Comparison of ENCODE assay signal across 8 mouse cellular contexts in the genomic region with DNA sequence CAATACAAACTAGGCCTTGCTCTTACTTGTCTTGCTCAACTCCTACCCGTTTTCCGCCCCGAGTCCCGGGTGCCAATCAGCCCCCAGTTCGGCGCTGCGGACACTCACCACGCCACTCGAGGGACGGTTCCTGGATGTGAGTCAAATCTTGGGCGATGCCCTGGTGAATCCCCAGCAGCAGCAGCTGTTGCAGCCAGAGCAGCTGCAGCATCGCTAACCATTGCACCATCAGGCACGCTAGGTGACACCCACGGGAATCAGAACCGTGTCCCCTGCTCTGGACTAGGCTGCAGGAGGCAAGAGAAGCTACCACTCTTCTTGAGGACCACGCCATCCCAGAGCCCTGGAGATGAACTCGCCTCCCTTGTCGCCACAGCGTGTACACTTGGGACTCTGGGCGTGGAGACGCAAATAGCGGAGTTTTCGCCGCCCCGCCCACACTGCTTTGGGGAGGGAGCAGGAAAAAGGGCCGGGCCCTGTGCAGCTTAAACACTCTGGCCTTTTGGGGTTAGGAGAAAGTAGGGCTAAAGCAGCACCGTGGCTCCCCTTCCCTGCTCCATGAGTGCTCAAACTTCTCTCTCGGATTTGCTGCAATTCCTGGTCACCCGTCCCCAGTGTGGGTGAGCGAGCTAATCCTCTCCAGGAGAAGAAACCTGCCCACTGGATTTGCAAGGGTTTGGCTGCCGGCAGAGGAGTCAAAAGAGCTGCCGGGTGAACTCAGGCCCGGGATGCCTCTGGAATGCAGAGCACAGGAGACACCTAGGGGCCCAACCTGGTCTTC. TPM values are rescaled to one million over a fixed set of nuclear protein-coding genes. Genes with fewer than 3 reads are reported as not detected.
DNase-seq lines count a peak whose midpoint lies in the region; ATAC-seq and TF ChIP-seq lines count a peak whose summit lies in the region.

Pla2r1 (minus strand) TSS at position 407 of the 781 bp plus-strand sequence.

- peak; percentile 15; the same call in 1 of the 2 replicates for TF ChIP-seq CTCF in small intestine, adult 2 months (IDR thresholded peaks at IDR 0.05; ENCODE audit: extremely low read depth, insufficient read length, insufficient replicate concordance, low read depth, low read length)

- WGBS in embryonic facial prominence, embryonic 15.5 days: 2% methylated on average over 33 of the region's 33 CpGs
- 5% methylated on average over 33 of the region's 33 CpGs for WGBS in heart, embryonic 16.5 days
- WGBS in macrophage (ENCODE audit: missing documents): 23% methylated on average over 33 of the region's 33 CpGs
- WGBS in small intestine, adult 2 months: 10% methylated on average over 33 of the region's 33 CpGs

- peaks cover 16% of the 10 kb centered on the region for H3K4me1 ChIP-seq in embryonic facial prominence, embryonic 15.5 days
- peaks cover 16% of the 10 kb centered on the region for H3K4me1 ChIP-seq in heart, embryonic 16.5 days (ENCODE audit: control insufficient read depth, insufficient read depth, low read length)
- peaks cover 5% of the 10 kb centered on the region for H3K4me1 ChIP-seq in small intestine, adult 2 months (ENCODE audit: control insufficient read depth, insufficient read depth, insufficient read length, low read length)

- H3K9me3 ChIP-seq in embryonic facial prominence, embryonic 15.5 days (replicated peaks): no peaks in the 10 kb centered on the region
- no peaks in the 10 kb centered on the region for H3K9me3 ChIP-seq in heart, embryonic 16.5 days (replicated peaks; ENCODE audit: control insufficient read depth, low read length)

- H3K36me3 ChIP-seq in embryonic facial prominence, embryonic 15.5 days: no peaks in the 10 kb centered on the region
- no peaks in the 10 kb centered on the region for H3K36me3 ChIP-seq in heart, embryonic 16.5 days (ENCODE audit: control insufficient read depth, insufficient read depth)
- no peaks in the 10 kb centered on the region for H3K36me3 ChIP-seq in macrophage (ENCODE audit: inconsistent target)
- H3K36me3 ChIP-seq in small intestine, adult 2 months (ENCODE audit: control insufficient read depth, insufficient read depth, low read length): no peaks in the 10 kb centered on the region

- peak within 1 kb of the TSS; percentile 15 for H3K9ac ChIP-seq in embryonic facial prominence, embryonic 15.5 days
- H3K9ac ChIP-seq in heart, embryonic 16.5 days (ENCODE audit: low read length): peak within 1 kb of the TSS; percentile 57

- no peak for TF ChIP-seq POLR2A in small intestine, adult 2 months (IDR thresholded peaks at IDR 0.05; ENCODE audit: low read depth, low read length)

- H3K4me3 ChIP-seq in embryonic facial prominence, embryonic 15.5 days (replicated peaks): peak within 1 kb of the TSS; percentile 48
- peak within 1 kb of the TSS; percentile 49 for H3K4me3 ChIP-seq in heart, embryonic 16.5 days (ENCODE audit: low read length)
- H3K4me3 ChIP-seq in macrophage (ENCODE audit: inconsistent target): peak within 1 kb of the TSS; percentile 3; the same call in 1 of the 2 replicates
- H3K4me3 ChIP-seq in small intestine, adult 2 months (ENCODE audit: low read depth, low read length): peak within 1 kb of the TSS; percentile 62

- peak within 1 kb of the TSS; percentile 90 for H3K4me2 ChIP-seq in embryonic facial prominence, embryonic 15.5 days (replicated peaks)
- H3K4me2 ChIP-seq in heart, embryonic 16.5 days (ENCODE audit: low read depth, low read length): peak within 1 kb of the TSS; percentile 85

- no peak within 1 kb of the TSS for H3K27ac ChIP-seq in embryonic facial prominence, embryonic 15.5 days (replicated peaks)
- H3K27ac ChIP-seq in heart, embryonic 16.5 days (ENCODE audit: low read length): no peak within 1 kb of the TSS
- no peak within 1 kb of the TSS for H3K27ac ChIP-seq in macrophage
- H3K27ac ChIP-seq in small intestine, adult 2 months (ENCODE audit: insufficient read depth, low read depth, low read length): peak within 1 kb of the TSS; percentile 48; the same call in 1 of the 2 replicates

- ATAC-seq in embryonic facial prominence, embryonic 15.5 days (ENCODE audit: insufficient number of reproducible peaks, low FRiP score, low TSS enrichment, low read depth): peak; percentile 77
- ATAC-seq in heart, embryonic 16.5 days (replicated peaks; ENCODE audit: extremely low read depth, insufficient read depth, low FRiP score): peak; percentile 87

- peak; percentile 11 for DNase-seq in CD4-positive helper T cell, adult 2 months (ENCODE audit: low read depth, low spot score)
- peak; percentile 80 to 81 for DNase-seq in adrenal gland, postnatal 36 days
- peak; percentile 65 for DNase-seq in kidney, postnatal 14 days
- DNase-seq in frontal cortex, postnatal 36 days (ENCODE audit: low spot score in 2 of 2): no peak

- no peaks in the 10 kb centered on the region for H3K27me3 ChIP-seq in embryonic facial prominence, embryonic 15.5 days
- no peaks in the 10 kb centered on the region for H3K27me3 ChIP-seq in heart, embryonic 16.5 days (ENCODE audit: control insufficient read depth, insufficient read depth, low read length)
- H3K27me3 ChIP-seq in small intestine, adult 2 months (ENCODE audit: control insufficient read depth, insufficient read depth, low read length): no peaks in the 10 kb centered on the region

- no peaks in the 10 kb centered on the region for H3K79me2 ChIP-seq in macrophage (ENCODE audit: inconsistent target)

RNA-seq across cellular contexts. Expression of gene Pla2r1, which starts in this region (rescaled TPM):
- total RNA-seq in adrenal gland, postnatal 36 days (2021): 1 to 10 TPM; 3.6 to 3.9 TPM
- polyA plus RNA-seq in embryonic facial prominence, embryonic 15.5 days (2015; fragmentation: Nextera tagmentation; extraction: Ambion mirVana): 3.1 and 4.1 TPM in 2 replicates
- 1.5 and 1.8 TPM in 2 replicates for polyA plus RNA-seq in heart, embryonic 16.5 days (2015; fragmentation: Nextera tagmentation; extraction: Ambion mirVana)
- 10 to 100 TPM in 13 of 26 experiments, 1 to 10 TPM in 13; 1.5 to 25.9 (median 9.0) TPM for total RNA-seq in macrophage (2018; cell fraction: chromatin; rRNA removed)
- 1 to 10 TPM in 5 of 26 experiments, under 1 TPM in 21; 0.19 to 1.8 (median 0.55) TPM for total RNA-seq in macrophage (2018; cell fraction: cytosol; rRNA removed)
- total RNA-seq in macrophage (2018; cell fraction: nucleus; rRNA removed): 10 to 100 TPM in 5 of 26 experiments, 1 to 10 TPM in 19, under 1 TPM in 2; 0.83 to 12.0 (median 4.1) TPM
- polyA plus RNA-seq in macrophage (2018): 0.23 to 0.50 TPM (median 0.48 TPM) in 3 replicates
- polyA plus RNA-seq in small intestine, adult 2 months (2012; rRNA removed): 0.80 and 0.85 TPM in 2 replicates

Comparison
In these comparisons a context has a peak if more than half of its experiments do, and no peak if none do; other contexts are left out.
1. DNase-seq: peak in CD4-positive helper T cell, adult 2 months (single experiment), adrenal gland, postnatal 36 days (2 of 2) and kidney, postnatal 14 days (single experiment); none in frontal cortex, postnatal 36 days (0 of 2).
2. H3K4me3 ChIP-seq: peak in every context shown above with its lines; median percentile 62 in small intestine, adult 2 months; 49 in heart, embryonic 16.5 days; 48 in embryonic facial prominence, embryonic 15.5 days; 3 in macrophage.